Mouse (Mus musculus) stomach, embryonic 16.5 days (tissue): ENCODE measurements around the gene Arhgef1. TPM values are rescaled to one million over a fixed set of nuclear protein-coding genes. Genes with fewer than 3 reads are reported as not detected.
A peak's percentile ranks its signal among the peaks of the same experiment; 100 is the strongest.

Experiments
- ATAC-seq: fragments of 200-750 bp; cut with Nextera tagmentation; 2 replicates; pipeline ENCODE4 v1.8.0; 2017; ENCODE audit warnings: moderate number of reproducible peaks, moderate TSS enrichment; ENCODE audit not compliant: insufficient read depth, low FRiP score
- H3K27ac ChIP-seq: fragments of 300-500 bp; sonication (generic); 2 replicates; pipeline ENCODE4 v1.5.1; 2014; ENCODE audit warnings: low read length
- H3K27me3 ChIP-seq: fragments of 300-500 bp; sonication (generic); 2 replicates; pipeline ENCODE4 v1.6.1; 2014; ENCODE audit warnings: low read length, control low read depth, mixed read lengths; ENCODE audit not compliant: control insufficient read depth, insufficient read depth
- H3K36me3 ChIP-seq: fragments of 300-500 bp; sonication (generic); 2 replicates; pipeline ENCODE4 v1.6.1; 2014; ENCODE audit warnings: low read length; ENCODE audit not compliant: control insufficient read depth, insufficient read depth
- H3K4me1 ChIP-seq: fragments of 300-500 bp; sonication (generic); 2 replicates; pipeline ENCODE4 v1.6.1; 2014; ENCODE audit warnings: low read length, control low read depth, mixed read lengths; ENCODE audit not compliant: control insufficient read depth, insufficient read depth
- H3K4me2 ChIP-seq: fragments of 300-500 bp; sonication (generic); 2 replicates; pipeline ENCODE4 v1.6.1; 2014; ENCODE audit warnings: low read depth, low read length, mixed read lengths
- H3K4me3 ChIP-seq: fragments of 300-500 bp; sonication (generic); replicated peaks from 2 replicates; pipeline ENCODE4 v1.5.1; 2014; ENCODE audit warnings: mild to moderate bottlenecking, low read length
- H3K9ac ChIP-seq: fragments of 300-500 bp; sonication (generic); 2 replicates; pipeline ENCODE4 v1.6.1; 2014; ENCODE audit warnings: low read length
- H3K9me3 ChIP-seq: fragments of 300-500 bp; sonication (generic); replicated peaks from 2 replicates; pipeline ENCODE4 v1.6.1; 2016; ENCODE audit warnings: low read length, control low read depth; ENCODE audit not compliant: control insufficient read depth
- WGBS: fragments of 180-500 bp; shearing (Covaris S2); extraction: QIAGEN DNeasy Blood & Tissue Kit; methylation state at CpG from one replicate; pipeline ENCODE4 v1.1.7; 2014; 5-methylcytosine and 5-hydroxymethylcytosine counted together
- polyA plus RNA-seq: library from polyadenylated mRNA; unstranded; fragments of >200 nt; fragmentation: Nextera tagmentation; extraction: Ambion mirVana; gene quantifications from 2 replicates; pipeline ENCODE4 v1.2.1, GENCODE M21; 2015

Arhgef1 gene
- polyA plus RNA-seq, 1 experiment from 2014 or later, result 73.5 TPM

DNA sequence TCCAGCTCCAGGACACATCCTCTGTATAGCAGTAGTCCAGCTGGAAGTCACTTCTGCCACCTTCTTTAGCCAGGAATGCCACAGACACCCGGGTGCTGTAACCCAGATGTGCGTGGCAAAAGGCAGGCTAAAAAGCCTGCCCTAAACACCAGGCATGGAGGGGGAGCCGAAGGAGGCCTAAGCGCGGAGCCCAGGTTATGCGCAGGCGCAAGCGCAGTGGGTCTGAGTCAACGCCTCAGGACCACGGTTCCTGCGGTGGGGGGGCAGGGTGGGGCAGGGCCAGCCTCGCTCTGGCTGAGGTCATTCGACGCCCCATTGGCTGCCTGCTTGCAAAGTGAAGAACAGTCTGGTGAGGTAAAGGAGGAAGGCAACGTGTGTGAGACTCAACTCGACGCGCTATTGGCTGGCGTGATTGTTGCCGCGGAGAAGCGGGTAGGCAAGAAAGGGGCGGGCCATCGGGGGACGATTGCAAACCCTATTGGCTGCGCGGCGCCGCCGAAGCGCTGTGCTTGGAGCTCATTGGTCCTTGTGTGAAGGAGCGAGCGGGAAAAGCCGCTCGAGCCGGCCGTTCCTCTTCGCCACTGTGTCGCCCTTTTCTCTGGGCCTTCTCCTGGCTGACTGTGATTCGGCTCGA is 33.1 kb upstream of the Arhgef1 start, which contains the start of the genes Lypd4 and Dmrtc2:
Lypd4 (minus strand) TSS at position 410 of the 634 bp plus-strand sequence.
Dmrtc2 (plus strand) TSS at position 526 of the 634 bp plus-strand sequence.
- H3K9me3 ChIP-seq, result no peaks in the 10 kb centered on the region; the same call in 1 of the 2 replicates
- 0 out of 2 replicates have a peak, but pooled peaks have one; percentile 3 for ATAC-seq
- no peak within 1 kb of the TSS for H3K4me2 ChIP-seq
- no peak within 1 kb of the TSS for H3K4me3 ChIP-seq
- H3K36me3 ChIP-seq, result no peaks in the 10 kb centered on the region
- no peaks in the 10 kb centered on the region for H3K27me3 ChIP-seq
- H3K4me1 ChIP-seq, result no peaks in the 10 kb centered on the region
- no peak within 1 kb of the TSS for H3K27ac ChIP-seq
- H3K9ac ChIP-seq, result no peak within 1 kb of the TSS
- WGBS, result 45% methylated on average over 41 of the region's 41 CpGs

DNA sequence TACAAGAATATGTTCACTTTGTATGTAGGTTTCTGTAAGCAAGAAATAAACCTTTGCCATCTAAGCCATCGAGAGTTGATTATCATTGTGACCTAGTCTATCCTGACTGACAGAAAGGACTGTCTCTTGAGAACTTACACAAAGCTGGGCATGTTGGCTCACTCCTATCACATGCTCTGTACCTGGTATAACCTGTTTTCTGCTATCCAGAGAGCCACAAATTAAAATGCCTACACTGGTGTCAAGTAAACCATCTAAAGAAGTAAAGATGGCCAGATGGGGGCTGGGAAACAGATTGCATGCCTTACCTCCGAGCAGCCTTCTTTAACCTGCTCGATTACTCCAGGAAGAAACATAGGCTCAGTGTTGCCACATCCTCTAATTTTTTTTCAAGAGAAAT is 25.1 kb upstream of the Arhgef1 start:
- no peak overlapping the region for H3K9ac ChIP-seq
- no peak overlapping the region for H3K4me3 ChIP-seq
- H3K27me3 ChIP-seq, result no peaks in the 10 kb centered on the region
- WGBS, result 53% methylated on average over 3 of the region's 3 CpGs
- no peak overlapping the region for H3K27ac ChIP-seq
- no peaks in the 10 kb centered on the region for H3K9me3 ChIP-seq
- H3K36me3 ChIP-seq, result no peaks in the 10 kb centered on the region
- H3K4me2 ChIP-seq, result no peak overlapping the region
- ATAC-seq, result no peak
- H3K4me1 ChIP-seq, result no peaks in the 10 kb centered on the region

DNA sequence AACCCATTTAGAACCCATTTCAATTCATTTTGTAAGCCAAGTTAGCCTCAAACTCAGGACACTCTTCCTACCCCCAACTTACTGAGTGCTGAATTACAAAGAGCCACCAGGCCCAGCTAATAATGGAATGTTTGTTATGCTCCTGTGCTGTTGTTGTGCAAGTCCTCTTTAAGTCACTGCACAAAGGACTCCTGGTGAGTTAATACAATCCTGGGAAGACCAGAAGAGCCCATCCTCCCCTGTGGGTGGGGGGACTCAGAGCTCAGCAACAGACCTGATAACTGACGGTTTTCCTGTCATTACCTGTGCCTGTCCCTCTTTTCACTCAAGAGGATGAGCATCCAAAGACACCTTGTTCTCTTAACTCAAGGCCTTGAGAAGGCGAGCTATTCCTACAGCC is 23.1 kb upstream of the Arhgef1 start:
- no peak overlapping the region for H3K9ac ChIP-seq
- 51% methylated on average over 2 of the region's 2 CpGs for WGBS
- no peak overlapping the region for H3K4me3 ChIP-seq
- no peaks in the 10 kb centered on the region for H3K27me3 ChIP-seq
- no peak for ATAC-seq
- H3K36me3 ChIP-seq, result no peaks in the 10 kb centered on the region
- no peak overlapping the region for H3K4me2 ChIP-seq
- no peaks in the 10 kb centered on the region for H3K4me1 ChIP-seq
- H3K27ac ChIP-seq, result no peak overlapping the region
- H3K9me3 ChIP-seq, result no peaks in the 10 kb centered on the region

DNA sequence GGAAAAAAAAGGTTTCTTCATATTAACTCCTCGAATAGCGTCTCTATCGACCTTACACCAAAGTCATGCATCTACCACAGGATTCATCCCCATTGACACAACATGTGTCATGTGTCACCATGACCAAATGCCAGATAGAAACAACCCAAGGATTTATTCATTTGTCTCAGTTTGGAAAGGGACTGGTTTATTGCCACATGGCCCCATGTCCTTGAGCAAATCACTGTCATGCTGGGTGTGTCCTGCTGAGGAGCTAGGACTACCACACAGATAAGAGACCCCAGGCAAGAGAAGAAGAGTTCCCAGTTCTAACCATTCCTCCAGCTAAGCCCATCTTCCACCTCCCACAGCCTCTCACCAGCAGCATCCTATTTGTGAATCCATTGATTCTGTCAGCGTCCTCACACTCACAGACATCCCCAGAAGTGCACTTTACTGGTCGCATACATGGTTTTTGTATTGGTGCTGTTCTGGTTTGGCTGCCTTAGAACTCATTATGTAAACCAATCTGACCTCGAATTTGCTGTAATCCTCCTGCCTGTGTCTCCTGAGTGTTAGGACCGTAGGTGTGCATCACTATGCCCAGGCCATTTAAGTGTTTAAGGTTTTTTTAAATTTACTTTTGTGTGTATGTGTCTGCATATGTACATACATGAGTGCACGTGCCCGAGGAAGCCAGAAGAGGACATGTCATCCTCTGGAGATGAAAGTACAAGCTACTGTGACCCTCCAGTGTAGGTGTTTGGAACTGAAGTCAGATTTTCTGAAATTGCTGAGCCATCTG is 20.1 kb upstream of the Arhgef1 start:
- Histone ChIP-seq H3K4me1 (peaks cover 19% of the 10 kb centered on the region), H3K27ac (no peak overlapping the region), H3K9ac (no peak overlapping the region), H3K27me3 (no peaks in the 10 kb centered on the region), H3K4me2 (no peak overlapping the region), H3K36me3 (peaks cover 10% of the 10 kb centered on the region; the same call in 1 of the 2 replicates), H3K4me3 (no peak overlapping the region), H3K9me3 (no peaks in the 10 kb centered on the region)
- 90% methylated on average over 9 of the region's 9 CpGs for WGBS
- no peak for ATAC-seq

DNA sequence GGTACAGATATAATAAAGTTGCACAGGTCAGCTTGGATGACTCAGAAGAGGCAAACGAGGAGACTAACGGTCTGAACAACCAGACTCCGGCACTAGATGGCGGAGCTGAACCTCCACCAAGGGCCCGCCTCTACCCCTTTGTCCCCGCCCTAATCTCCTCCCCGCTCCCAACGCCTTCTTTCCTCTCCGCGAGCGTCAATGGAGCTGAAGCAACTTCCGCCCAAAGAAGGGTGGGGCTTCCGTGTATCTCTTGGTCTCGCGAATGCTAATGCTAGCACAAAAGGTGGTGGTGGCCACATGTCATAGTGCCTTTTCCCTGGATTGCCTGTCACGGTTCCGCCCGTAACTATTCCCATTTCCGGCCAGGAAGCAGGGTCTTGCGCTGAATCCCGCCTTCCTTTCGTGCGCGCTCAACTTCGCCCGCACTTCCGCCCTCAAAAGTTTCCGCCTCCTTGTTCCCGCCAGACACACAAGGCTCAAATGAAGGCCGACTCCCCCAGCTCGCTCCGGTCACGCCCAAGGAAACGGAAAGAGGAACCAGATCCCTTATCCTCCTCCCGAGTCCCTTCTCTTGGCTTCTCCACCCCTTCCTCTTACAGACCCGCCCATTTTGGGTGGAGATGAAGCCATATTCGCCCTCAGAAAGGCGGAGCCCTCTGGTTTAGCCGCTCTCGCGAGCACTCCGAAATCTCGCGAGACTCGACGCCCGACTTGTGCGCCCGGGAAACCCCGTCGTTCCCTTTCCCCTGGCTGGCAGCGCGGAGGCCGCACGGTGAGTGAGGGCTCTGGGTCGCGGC is 18.6 kb upstream of the Arhgef1 start, which contains the start of gene Rps19:
Rps19 (plus strand) TSS at position 476 of the 797 bp plus-strand sequence.
- H3K9ac ChIP-seq, result peak within 1 kb of the TSS; percentile 100
- no peaks in the 10 kb centered on the region for H3K9me3 ChIP-seq
- WGBS, result under 1% methylated on average over 57 of the region's 57 CpGs
- peak within 1 kb of the TSS; percentile 80 for H3K4me2 ChIP-seq
- peak within 1 kb of the TSS; percentile 98 for H3K4me3 ChIP-seq
- H3K27ac ChIP-seq, result peak within 1 kb of the TSS; percentile 90
- ATAC-seq, result peak; percentile 96
- H3K27me3 ChIP-seq, result no peaks in the 10 kb centered on the region
- peaks cover 22% of the 10 kb centered on the region for H3K4me1 ChIP-seq
- peaks cover 15% of the 10 kb centered on the region for H3K36me3 ChIP-seq

DNA sequence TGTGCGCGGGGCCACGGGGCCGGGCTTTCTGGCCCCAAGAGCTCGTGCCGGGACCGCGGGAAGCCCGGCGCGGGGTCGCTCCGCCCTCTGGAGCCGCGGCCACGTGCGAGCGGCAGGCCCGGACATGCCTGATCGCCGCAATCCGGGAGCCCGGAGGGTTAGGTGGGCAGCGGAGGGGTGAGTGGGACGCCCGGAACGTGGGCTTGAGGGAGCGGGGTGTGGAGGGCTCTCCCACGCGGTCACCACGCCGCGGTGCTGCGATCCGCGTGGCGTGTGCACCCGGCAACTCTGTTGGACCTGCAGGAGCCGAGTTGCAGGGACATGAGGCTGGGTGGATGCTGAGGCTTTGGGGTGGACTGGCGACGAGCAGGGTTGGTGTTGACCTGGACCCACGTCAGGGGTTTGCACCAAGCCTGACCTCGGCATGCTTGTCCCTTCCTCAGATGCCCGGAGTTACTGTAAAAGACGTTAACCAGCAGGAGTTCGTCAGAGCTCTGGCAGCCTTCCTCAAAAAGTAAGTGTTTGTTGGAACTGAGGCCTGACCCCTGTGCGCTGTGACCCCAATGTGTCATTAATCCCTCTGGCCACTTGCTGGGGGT is 17.9 kb upstream of the Arhgef1 start:
- no peaks in the 10 kb centered on the region for H3K9me3 ChIP-seq
- no peak for ATAC-seq

DNA sequence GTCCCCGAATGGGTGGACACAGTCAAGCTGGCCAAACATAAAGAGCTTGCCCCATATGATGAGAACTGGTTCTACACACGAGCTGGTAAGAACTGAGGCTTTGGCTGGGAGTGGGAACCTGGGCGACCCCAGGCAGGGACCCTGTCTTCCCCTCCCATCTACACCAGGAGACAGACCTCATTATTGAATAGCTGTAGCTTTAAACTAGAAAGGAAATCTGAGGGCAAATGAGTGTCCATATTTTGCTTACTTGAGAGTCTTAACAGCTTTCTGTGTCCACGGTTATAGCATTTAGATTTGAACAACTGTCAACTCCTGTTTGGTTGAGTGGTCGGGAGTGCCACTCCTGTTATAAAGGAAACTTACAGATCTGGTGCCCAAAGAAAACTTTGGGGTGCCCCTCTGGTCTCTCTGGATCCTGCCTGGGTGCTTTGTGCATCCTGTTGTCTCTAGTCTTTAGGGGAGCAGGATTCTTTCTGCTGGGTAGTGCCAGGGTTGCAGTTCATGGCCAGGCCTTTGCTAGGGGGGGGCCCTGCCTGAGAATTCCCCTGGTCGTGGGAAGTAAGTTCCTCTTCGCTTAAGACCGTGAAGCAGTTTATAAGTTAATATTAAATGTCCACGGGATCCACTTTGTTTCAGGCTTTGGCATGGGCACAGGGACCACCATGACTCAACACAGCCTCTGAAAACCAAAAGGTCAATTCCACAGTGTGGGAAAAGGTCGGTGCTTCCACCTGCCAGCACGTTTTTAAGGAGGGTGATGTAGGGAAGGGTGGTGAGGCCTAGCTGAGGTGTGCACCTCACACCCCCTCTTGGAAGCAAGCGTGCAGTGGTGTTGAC is 17.0 kb upstream of the Arhgef1 start:
- H3K9ac ChIP-seq, result peak overlapping the region; percentile 100
- peaks cover 21% of the 10 kb centered on the region for H3K36me3 ChIP-seq
- peaks cover 22% of the 10 kb centered on the region for H3K4me1 ChIP-seq
- no peaks in the 10 kb centered on the region for H3K27me3 ChIP-seq
- 24% methylated on average over 12 of the region's 12 CpGs for whole genome bisulfite sequencing
- no peaks in the 10 kb centered on the region for H3K9me3 ChIP-seq
- peak overlapping the region; percentile 98 for H3K4me3 ChIP-seq
- peak overlapping the region; percentile 80 for H3K4me2 ChIP-seq
- no peak for ATAC-seq
- peak overlapping the region; percentile 89 for H3K27ac ChIP-seq

More for the DNA sequence above, 17.9 kb upstream of the Arhgef1 start:
- peak overlapping the region; percentile 98 for H3K4me3 ChIP-seq
- H3K27me3 ChIP-seq, result no peaks in the 10 kb centered on the region
- H3K4me2 ChIP-seq, result peak overlapping the region; percentile 80
- H3K27ac ChIP-seq, result peak overlapping the region; percentile 89
- WGBS, result under 1% methylated on average over 47 of the region's 47 CpGs
- H3K36me3 ChIP-seq, result peaks cover 17% of the 10 kb centered on the region
- H3K9ac ChIP-seq, result peak overlapping the region; percentile 100
- peaks cover 22% of the 10 kb centered on the region for H3K4me1 ChIP-seq

DNA sequence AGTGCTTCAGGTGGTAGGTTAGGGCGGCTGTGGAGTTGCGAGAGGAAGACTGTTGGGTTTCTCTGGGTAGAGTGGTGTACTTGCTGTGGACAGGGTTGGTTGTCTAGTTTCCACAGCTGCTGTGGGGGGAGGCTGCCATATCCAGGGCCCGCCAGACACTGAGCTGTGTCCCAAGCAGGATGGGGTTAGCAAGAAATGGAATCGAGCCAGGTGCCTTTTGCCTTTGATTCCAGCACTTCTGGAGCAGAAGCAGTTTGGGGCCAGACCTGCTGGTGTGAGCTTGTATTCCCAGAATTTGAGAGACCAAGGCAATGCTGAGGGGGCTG is 16.4 kb upstream of the Arhgef1 start:
- Histone ChIP-seq H3K4me2 (peak overlapping the region; percentile 80), H3K4me1 (peaks cover 22% of the 10 kb centered on the region), H3K27ac (no peak overlapping the region), H3K4me3 (peak overlapping the region; percentile 98), H3K36me3 (peaks cover 21% of the 10 kb centered on the region), H3K9me3 (no peaks in the 10 kb centered on the region), H3K27me3 (no peaks in the 10 kb centered on the region), H3K9ac (peak overlapping the region; percentile 100)
- ATAC-seq, result no peak
- 51% methylated on average over 4 of the region's 4 CpGs for WGBS
